Mouse (Mus musculus) activated CD4-positive, CD25-positive, alpha-beta regulatory T cell, adult 4 months (primary cell): ENCODE measurements around the gene Olfr147. TPM values are rescaled to one million over a fixed set of nuclear protein-coding genes. Genes with fewer than 3 reads are reported as not detected.
"Not testable (repeated sequence)": the region's sequence is repeated elsewhere in the genome, so short reads cannot be mapped to it uniquely, and the experiment has no call there.

Experiments used
- ATAC-seq: one replicate; pipeline ENCODE4 v1.8.0; 2017
- polyA plus RNA-seq, 2 experiments: library from polyadenylated mRNA; unstranded; fragments of 100-300 nt; shearing (Covaris generic); gene quantifications; one replicate each; pipeline ENCODE4 v1.2.1; 2017

The Olfr147 gene
- polyA plus RNA-seq = not detected

DNA sequence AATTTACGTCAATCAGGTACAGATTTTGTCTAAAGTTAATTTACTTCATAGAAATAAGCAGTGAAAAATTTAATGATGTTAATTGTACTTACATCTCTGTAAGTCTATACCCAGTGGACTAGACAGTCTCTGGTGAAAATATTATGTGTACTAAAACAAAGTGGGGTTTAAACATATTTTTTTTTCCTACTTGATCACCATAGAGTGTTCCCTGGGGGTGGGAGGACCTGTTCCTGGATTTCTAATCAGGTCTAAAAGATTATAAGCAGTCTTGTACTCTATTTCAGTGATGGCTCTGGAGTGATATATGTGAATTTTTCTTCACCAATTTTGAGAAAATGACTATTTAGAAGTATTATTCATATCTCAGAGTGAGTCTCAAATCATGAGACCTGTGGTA lies at the start of gene Olfr147:
Gene Olfr147, plus strand, starts transcription at position 301 of the 400 bp plus-strand sequence.
- no peak for ATAC-seq

DNA sequence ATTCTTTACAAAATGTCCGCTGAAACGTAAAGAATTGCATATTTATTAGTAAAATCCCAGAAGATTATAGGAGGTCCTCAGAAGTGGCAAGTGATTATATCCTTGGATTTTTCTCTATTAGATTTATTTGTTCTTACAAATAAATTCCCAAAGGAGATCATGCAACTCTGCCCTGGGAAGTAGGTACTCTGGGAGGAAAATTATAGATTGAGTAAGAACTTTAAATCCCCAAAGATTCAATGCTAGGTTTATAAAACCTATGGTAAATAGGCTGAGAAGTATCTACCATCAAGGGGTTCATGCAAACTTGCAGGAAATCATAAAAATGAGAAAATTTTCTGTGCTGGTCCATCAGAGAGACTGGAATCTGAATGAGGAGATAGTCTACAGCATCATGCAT lies 34.9 kb upstream of the Olfr147 start, which contains the start of gene Olfr250:
Gene Olfr250, plus strand, starts transcription at position 301 of the 400 bp plus-strand sequence.
- ATAC-seq = no peak

DNA sequence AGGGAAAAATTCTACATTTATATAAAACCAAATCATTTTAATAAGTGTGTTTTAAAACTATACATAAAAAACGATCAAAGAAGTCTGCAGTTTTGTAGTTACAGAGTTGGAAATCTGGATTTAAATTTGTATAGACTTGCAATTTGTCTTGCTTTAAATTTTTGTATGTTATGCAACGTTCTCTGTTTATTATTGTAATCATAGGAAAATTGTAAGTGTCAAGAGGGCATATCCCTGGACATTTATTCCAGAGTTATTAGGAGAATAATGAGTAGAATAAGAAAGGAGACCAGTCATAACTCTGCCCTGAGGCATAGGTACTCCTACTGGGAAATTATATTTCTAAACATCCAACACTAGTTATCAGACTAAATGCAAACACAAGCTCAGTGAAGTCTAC lies 24.7 kb upstream of the Olfr147 start, which contains the start of gene Olfr251:
Gene Olfr251, plus strand, starts transcription at position 301 of the 400 bp plus-strand sequence.
- no peak for ATAC-seq

DNA sequence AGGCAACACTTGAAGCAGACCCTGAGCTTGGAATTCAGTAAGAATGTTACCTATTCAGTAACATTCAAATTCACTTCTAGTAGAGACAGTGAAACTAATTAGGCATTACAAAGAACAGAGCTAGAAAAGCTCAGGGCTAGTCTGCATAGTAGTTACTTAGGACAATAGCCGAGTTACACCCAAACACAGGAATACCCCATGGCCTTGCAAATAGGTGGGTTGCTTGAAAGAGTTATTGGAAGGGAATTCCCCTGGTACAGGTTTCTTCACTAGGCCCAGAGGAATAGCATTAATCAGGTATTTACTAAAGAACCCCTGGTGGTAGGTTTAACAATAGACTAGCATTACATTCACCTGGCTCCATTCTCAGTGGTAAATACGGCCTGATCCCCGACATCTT lies 6.0 kb downstream of the Olfr147 start:
- ATAC-seq = not testable (repeated sequence)

DNA sequence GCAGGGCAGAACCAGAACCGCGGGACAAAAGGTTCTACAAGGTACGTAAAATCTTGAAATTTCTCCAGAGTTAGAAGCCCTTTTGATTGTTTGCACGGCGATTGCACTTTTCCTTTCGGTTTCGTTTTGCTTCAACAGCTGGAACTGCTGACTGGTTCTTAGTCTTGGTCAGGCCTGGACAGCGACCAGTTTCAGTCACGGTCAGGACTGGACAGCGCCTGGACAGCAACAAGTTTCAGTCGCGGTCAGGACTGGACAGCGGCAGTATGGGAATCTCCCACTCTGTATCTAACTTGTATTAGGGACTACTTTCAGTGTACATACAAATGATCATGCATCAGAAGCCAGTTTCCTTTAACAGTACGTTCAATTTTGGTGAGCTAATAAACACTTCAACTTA lies 12.0 kb downstream of the Olfr147 start:
- not testable (repeated sequence) for ATAC-seq

DNA sequence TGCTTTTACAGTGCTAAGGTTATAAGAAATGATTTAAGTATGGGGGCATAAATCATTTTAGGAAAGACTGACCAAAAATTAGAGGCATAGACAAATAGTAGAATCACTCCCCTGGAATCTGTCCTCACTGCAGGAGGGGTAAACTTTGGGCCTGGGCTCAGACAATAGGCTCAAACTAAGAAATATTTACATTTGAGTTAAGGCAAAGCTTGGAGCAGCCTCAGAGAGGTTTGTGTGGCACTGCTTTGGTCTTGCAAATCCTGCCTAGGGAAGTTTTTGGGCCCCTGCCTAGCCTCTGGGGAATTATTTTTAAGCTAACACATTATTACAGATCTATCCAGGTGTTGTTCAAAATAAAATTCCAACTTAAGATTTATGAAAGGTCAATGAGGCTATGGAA lies 22.3 kb downstream of the Olfr147 start:
- ATAC-seq = no peak

DNA sequence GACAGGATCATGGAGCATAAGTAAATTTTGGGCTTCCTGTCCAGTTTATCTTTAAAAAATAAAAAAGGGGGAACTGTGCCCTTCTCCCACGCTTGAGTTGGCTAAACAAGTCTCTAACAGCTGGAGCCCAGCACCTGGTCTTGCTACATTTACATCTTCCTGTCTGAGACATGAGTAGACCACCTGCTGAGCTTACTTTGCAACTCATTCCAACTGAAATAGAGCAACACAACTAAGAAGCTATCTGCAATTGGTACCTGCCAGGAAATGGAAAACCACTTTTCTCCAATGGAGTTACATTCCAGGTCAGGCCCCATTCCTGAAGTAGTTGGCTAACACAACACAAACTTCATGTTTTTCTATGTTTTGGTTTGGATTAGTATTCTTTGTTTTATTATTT lies 25.5 kb downstream of the Olfr147 start:
- ATAC-seq = no peak

DNA sequence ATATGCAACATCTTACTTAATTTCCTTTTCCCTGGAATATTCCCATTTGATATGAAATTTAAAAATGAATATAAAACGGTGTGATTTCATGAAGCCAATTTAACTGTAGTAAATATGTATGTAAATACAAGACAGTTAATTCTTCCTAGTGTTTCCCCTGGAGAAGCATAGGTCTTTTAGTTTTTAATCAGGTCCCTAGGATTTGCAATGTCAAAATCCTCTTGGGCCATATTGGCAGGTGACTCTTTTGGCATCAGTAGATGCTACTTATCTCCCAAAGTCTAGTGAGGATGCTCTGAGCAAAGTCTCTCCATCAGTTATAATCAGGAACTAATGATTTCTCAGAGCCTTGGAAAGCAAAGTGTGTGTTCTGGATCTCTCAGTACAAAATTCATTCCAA lies 27.7 kb downstream of the Olfr147 start, which contains the start of gene Olfr901:
Gene Olfr901, plus strand, starts transcription at position 301 of the 400 bp plus-strand sequence.
- no peak for ATAC-seq

DNA sequence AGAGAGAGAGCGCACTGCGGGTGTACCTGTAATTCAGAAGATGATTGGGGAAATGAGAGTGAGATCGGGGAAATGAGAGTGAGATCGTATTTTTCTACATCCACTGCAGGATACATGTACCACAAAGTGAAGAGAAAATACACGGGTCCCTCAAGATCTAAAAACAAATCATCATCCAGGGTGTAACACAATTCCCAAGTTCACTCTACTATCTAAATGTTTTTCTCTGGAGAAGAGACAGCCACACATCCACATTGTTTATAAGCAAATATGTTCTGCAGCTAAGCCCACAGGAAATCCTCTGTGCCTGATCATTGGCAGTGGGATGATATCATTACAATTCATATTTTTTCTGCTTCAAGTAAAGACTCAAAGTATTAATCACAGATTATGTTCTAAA lies 45.9 kb downstream of the Olfr147 start, which contains the start of gene Olfr902:
Gene Olfr902, plus strand, starts transcription at position 301 of the 400 bp plus-strand sequence.
- no peak for ATAC-seq

Other genes starting within 250 kb of the Olfr147 start
- not detected for gene Olfr891, start 220.9 kb upstream of the Olfr147 start, polyA plus RNA-seq
- gene Olfr893, start 193.3 kb upstream of the Olfr147 start, polyA plus RNA-seq = not detected
- not detected for gene Olfr894, start 183.6 kb upstream of the Olfr147 start, polyA plus RNA-seq
- not detected for gene Olfr143, start 148.9 kb upstream of the Olfr147 start, polyA plus RNA-seq
- not detected for gene Olfr895, start 133.8 kb upstream of the Olfr147 start, polyA plus RNA-seq
- gene Olfr896-ps1, start 110.6 kb upstream of the Olfr147 start, polyA plus RNA-seq = not detected
- not detected for gene Olfr25, start 72.6 kb upstream of the Olfr147 start, polyA plus RNA-seq
- gene Olfr898, start 53.3 kb upstream of the Olfr147 start, polyA plus RNA-seq = not detected
- gene Olfr250, start 34.8 kb upstream of the Olfr147 start, polyA plus RNA-seq = under 1 TPM in 1 of 2 experiments, not detected in 1; 0.19 TPM
- not detected for gene Olfr251, start 24.6 kb upstream of the Olfr147 start, polyA plus RNA-seq
- under 1 TPM in 1 of 2 experiments, not detected in 1; 0.16 TPM for gene Olfr901, start 27.8 kb downstream of the Olfr147 start, polyA plus RNA-seq
- gene Olfr902, start 46.0 kb downstream of the Olfr147 start, polyA plus RNA-seq = not detected
- gene Olfr904, start 61.4 kb downstream of the Olfr147 start, polyA plus RNA-seq = not detected
- not detected for gene Olfr905, start 69.4 kb downstream of the Olfr147 start, polyA plus RNA-seq
- gene Olfr906, start 85.4 kb downstream of the Olfr147 start, polyA plus RNA-seq = not detected
- not detected for gene Olfr907, start 94.1 kb downstream of the Olfr147 start, polyA plus RNA-seq
- under 1 TPM in 1 of 2 experiments, not detected in 1; 0.48 TPM for gene Olfr911-ps1, start 119.9 kb downstream of the Olfr147 start, polyA plus RNA-seq
- gene Olfr910, start 136.2 kb downstream of the Olfr147 start, polyA plus RNA-seq = not detected
- gene Olfr912, start 178.5 kb downstream of the Olfr147 start, polyA plus RNA-seq = under 1 TPM in 1 of 2 experiments, not detected in 1; 0.08 TPM
- gene Olfr913, start 191.1 kb downstream of the Olfr147 start, polyA plus RNA-seq = not detected
- gene Olfr914, start 203.4 kb downstream of the Olfr147 start, polyA plus RNA-seq = not detected